Mouse (Mus musculus): ENCODE results near the gene Arf1. TPM values are rescaled to one million over a fixed set of nuclear protein-coding genes. Genes with fewer than 3 reads are reported as not detected.

Arf1 gene
- total RNA-seq (2014; fragmentation: Nextera tagmentation) (163 and 217 TPM in 2 replicates), total RNA-seq (2017) (282 and 284 TPM in 2 replicates)

DNA sequence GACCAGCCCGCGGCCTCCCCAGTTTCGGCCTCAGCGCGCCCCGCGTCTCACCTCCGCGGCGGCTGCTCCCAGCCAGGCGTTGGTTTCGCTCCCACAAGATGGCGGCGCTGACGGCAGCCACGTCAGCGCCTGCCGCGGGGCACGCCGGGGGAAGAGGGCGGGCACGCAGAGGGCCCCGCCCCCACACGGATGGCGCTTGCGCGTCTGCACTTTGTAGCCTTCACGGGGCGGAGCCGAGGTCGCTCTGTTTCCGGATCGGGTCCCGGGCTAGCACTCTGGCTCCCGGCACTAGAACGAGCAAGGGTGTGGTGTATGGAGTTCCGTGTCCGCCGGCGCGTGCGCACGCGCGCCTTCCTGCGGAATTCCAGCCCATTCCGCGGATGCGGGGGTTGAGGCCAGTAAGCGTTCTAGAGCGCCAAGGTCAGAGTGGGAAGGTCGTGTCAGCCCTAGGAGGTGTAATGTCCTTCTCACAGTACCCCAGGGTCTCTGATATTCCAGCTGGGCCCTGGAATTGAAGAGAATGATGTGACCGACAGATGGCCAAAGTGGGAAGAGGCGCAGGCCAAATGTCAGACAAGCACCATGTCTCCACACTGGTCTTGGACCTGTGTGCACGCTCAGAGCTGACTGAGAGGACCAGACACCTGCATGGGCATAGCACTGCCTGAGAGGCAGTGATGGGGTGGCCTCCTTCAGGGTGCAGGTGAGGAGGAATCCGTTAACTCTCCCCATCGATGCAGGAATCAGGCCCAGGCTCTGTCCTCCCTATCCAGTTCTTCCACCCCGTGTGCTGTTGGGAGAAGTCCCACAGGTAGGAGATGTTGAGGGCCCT, at the start of gene Arf1:
TSS of gene Arf1 (minus strand) at position 149 of the 832 bp plus-strand sequence.
- peak; percentile 87 for ATAC-seq (replicated peaks; ENCODE audit: low FRiP score, low TSS enrichment, poor library complexity, severe bottlenecking)

DNA sequence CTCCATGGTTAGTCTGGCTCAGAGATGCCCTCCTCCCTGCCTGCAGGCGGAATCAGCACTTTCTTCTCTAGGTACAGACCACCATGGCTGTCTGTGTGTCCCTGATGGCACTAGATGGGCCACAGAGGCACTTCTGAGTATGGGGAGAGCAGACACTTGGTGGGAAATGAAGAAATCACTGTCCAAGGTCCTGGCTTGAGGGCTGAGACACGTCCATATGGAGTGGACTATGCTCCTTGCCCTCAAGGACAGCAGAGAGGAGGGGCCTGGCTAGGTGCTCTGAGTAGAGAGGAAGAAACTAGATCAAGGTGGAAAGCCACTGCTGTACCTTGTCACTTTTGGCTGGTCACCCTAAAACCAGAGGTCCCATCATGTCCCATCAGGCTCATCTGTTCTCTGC, 48.8 kb upstream of the Arf1 start:
- ATAC-seq (replicated peaks; ENCODE audit: low FRiP score, low TSS enrichment, poor library complexity, severe bottlenecking), result no peak

DNA sequence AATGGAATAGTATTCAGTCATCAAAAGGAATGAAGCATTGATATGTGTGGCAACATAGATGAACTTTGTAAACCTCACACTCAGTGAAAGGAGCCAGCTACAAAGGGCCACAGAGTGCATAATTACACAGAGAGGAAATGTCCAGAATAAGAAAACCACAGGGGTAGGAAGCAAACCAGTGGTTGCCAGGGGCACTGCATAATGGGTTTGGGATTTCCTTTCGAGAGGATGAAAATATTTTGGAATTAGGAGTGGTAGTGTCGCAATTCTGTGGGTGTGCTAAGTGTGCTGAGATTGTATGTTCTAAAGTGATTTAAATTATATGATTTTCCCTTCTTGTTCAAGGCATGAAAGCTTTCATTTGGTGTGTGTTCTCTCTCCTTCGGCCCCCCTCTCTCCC, 46.1 kb upstream of the Arf1 start:
- no peak for ATAC-seq (replicated peaks; ENCODE audit: low FRiP score, low TSS enrichment, poor library complexity, severe bottlenecking)

DNA sequence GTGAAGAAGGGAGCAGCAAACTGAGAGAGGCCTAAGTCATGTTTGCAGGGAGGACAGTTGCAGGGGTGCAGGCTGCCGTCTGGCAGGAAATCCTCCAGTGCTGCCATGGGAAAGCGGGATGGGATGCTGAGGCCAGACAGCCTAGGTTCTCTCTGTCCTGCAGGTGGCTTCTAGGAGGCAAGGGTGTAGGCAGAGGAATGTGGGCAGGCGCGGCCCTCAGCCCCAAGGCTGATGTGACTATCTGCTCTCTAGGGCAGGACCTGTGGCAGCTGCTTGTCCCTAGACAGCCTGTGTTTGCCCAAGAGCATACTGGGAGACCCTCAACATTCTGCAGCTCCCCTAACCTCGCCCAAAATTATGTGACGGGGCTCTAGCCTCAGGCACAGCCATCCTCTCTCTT, 38.7 kb upstream of the Arf1 start:
- ATAC-seq (replicated peaks; ENCODE audit: low FRiP score, low TSS enrichment, poor library complexity, severe bottlenecking), result no peak

DNA sequence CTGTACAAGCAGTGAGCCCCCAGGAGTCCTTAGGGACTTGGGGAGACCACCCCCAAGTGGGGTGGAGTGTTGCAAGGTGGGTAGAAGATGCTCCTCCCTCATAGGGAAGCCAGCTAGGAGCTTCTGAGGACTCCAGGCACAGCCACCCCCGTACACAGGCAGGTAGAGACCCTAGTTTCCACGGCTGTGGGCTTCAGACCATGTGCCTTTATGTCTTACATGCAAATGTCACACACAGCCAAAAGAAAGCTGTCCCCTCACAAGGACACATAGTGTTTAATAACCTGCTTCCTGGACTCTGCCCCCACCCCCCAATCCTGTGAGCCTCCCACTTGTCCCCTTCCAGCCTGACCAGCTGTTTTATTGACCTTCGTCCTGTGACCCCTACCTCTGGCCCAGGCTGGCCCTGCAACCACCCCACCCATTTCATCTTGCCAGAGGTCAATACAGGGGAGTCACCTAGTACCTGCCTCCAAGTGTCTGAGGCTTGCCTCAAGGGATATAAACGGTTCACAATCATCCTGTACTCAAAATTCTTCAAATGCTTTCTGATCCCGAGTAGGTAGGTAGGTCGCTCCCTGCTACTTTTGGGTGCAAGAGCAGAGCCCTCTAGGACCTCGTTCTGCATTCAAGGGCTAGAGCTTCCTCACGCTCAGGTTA, 37.2 kb upstream of the Arf1 start:
- no peak for ATAC-seq (replicated peaks; ENCODE audit: low FRiP score, low TSS enrichment, poor library complexity, severe bottlenecking)

DNA sequence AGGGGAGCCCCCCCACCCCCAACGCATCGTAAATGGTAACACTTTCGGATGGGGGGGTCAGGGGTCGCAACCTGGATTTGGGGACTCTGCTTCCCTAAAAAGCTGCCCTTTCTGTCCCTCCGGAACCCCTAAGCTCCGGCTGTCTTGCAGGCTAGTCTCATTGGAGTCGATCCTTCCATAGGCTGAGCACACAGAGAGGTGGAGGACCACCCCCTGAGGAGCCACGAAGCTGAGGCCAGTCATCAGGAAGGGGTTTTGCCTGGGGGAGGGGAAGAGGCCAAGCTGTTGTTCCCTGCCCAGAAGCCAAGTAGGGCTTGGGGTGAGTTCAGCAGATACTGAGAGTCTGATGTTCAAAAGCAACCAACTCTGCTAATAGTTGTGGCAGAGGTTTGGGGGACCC, 36.5 kb upstream of the Arf1 start:
- no peak for ATAC-seq (replicated peaks; ENCODE audit: low FRiP score, low TSS enrichment, poor library complexity, severe bottlenecking)

DNA sequence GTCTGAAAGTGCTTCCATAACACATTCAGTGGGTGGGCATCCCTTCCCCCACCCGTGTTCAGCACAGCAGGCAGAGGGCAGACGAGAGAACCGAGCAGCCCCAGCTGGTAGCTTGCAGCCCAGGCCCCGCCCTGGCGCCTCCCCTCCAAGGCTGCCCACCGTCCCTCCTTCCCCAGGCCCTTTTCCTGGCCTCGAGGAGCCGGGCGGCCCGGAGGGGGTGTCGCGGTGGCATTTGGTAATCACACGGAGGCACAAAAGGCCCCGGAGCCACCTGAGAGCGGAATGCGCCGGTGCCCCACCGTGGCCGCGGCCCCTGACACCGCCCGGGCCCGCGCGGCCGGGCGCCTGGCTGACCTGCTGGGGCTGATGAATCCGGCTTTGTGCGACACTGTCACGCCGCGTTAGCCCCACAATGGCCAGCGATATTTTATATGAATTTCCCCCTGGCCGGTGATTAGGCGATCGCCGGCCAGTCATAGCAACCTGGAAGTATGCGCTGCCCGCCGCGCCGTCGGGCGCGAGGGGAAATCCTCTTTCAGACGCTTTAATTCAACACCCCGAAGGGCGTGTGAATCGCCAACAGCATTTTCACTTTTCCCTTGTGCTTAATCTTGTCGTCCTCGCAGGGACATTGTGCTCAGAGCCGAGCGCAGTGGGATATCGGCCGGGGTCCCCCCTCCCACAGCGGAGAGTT, 35.9 kb upstream of the Arf1 start:
- ATAC-seq (replicated peaks; ENCODE audit: low FRiP score, low TSS enrichment, poor library complexity, severe bottlenecking), result no peak

DNA sequence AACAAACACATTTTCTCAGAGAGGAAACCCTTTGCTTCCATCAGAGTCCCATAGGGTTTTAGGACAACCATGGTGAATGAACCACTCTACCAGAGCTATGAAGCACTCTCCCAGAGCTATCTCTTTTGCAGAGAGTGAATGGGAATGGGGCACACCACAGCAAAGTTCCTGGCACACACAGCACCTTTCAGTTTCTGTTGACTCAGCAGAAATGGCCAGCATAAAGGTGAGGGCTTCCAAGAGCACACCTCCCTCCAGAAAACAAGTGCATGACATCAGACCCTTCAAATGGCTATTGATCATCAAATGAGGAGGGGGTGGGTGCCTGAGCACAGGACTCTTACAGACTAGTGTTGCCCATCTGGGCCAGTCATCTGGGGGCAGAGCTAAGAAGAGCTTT, 34.2 kb upstream of the Arf1 start:
- ATAC-seq (replicated peaks; ENCODE audit: low FRiP score, low TSS enrichment, poor library complexity, severe bottlenecking), result no peak

DNA sequence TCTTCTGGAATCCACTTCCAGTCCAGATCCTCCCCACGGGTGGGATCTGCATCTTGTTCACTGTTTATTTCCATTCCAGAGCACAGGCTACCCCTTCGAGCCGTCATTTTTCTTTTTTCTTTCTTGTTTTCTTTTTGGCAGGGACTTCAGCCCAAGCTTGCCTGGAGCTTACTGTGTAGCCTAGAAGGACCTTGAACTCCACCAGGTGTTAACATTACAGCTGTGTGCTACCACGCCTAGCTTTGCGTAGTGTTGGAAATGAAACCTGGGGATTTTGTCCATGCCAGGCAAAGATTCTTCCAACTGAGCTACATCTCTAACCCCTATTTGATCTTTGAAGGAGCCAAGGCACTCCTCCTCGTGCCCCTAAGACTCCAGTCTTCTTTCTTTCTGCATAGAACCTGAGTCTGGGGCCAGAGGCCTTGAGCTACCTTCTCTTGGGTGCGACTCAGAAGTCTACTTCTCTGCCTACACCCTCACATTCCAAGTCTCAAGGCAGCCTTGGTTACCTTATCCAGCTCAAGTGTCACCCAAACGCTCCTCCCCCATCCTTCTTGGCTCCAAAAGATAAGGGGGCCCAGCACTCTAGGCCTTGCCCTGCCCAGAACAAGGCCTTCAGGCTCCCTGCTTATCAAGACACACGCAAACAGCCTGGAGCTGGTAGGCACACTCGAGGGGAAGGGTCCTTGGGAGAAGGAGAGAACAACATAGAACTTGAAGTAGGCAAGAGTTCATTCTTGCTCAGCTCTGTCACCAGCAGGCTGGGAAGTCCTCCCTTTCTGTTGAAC, 32.8 kb upstream of the Arf1 start:
- peak; percentile 96 for ATAC-seq (replicated peaks; ENCODE audit: low FRiP score, low TSS enrichment, poor library complexity, severe bottlenecking)

DNA sequence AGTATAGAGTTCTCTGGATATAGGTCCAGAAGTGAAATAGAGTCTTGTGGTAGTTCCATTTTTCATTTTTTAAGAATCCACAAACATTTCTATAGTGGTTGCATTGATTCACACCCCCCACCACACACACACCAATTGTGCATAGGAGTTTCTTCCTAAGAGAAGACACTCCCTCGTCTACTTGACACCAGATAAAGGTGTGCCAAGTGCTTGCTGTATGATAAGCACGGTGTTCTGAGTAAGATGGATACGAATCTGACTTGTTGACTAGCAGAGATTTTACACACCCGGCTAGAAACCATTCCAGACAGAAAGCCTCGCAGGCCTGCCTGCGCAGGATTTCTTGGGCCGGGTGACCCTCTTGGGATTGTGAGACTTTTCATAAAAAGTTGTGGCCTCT, 31.6 kb upstream of the Arf1 start:
- no peak for ATAC-seq (replicated peaks; ENCODE audit: low FRiP score, low TSS enrichment, poor library complexity, severe bottlenecking)

DNA sequence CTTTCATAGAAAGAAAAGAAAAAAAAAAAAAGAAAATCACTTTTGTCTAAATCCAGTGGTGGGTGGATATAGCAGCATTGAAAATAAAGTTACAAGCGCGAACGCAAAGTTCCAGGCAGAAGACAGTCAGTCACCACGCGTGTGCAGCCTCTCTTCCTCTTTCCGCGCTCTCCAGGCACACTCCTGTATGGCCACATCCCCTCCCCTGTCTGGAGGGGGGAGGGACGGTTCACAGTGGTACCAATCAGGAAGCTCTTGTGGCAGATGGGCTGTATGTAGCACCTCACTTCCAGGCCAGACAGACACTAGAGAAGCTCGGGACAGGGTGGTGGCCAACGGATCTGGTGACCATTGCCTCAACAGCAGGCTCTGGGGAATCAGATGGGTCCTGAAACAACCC, 20.0 kb upstream of the Arf1 start:
- ATAC-seq (replicated peaks; ENCODE audit: low FRiP score, low TSS enrichment, poor library complexity, severe bottlenecking), result no peak

DNA sequence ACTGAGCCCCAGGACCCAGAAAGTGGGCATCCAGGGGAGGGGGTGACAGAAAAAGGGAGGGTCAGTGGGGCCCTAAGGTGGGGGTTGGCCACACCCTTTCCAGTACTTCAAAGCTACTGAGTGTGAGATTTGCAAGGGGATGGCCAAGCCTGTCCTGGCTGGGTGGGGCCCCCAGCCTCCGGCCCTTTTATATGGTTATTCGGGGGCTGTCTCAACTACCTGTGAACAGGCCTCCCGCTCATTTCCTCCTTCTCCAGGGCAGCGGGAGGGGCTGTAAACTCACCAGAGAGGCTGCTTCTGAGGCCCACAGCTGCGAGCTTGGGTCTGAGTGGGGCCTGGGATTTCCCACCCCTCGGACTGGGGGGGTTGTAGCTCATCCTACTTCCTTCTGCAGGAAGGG, 15.8 kb upstream of the Arf1 start:
- no peak for ATAC-seq (replicated peaks; ENCODE audit: low FRiP score, low TSS enrichment, poor library complexity, severe bottlenecking)

DNA sequence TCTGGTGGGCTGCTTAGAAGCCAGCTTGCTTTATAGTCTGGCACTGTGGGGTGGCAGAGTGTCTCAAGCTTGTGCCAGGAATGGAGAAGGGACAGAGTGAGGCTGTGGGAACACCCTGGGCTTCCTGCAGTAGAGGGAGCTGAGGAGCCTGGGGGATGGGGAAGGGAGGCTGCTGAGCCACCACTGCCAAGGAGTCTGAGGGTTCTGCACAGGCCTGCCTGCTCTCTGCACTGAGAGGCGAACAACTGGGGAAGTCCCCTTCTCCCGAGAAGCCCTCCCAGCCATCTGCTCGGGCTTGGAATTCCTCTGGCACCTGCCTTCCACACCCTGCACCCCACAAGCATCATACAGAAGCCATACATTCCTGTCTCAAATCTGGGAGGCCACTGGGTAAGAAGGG, 13.8 kb upstream of the Arf1 start:
- ATAC-seq (replicated peaks; ENCODE audit: low FRiP score, low TSS enrichment, poor library complexity, severe bottlenecking), result no peak

DNA sequence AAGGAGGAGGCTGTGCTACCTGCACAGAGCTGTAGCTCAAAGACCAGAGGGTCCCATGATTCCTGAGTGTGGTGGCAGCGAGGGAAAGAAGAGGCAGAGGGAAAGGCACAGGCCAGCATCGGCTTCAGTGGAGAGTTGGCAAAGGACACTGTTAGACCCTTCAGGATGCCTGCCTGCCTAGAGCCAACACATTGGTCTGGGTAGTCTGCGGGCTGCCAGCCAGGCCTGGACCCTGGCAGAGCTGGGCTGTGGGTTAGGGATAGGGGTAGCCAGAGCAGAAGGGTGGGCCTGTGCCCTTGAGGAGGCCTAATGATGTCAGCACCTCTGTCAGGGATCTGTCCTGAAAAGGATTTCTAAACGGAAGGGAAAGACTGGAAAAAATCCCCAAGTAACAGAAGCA, 11.7 kb upstream of the Arf1 start:
- ATAC-seq (replicated peaks; ENCODE audit: low FRiP score, low TSS enrichment, poor library complexity, severe bottlenecking), result no peak

DNA sequence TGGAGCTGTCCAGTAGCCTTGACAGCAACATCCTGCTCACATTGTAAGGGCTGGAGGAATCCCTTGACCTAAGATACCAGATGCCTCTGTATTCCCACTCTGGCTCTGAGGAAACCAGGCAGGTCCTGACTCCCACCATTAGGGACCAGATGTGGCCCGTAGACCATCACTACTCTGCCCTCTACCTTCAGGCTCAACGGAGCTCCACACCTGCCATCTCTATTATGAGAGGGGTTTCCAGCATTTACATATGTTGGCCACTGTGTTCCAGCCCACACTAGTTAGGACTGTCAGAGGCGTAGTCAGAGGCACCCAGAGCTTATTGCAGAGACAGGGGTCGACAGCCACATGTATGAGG, 11.3 kb upstream of the Arf1 start:
- no peak for ATAC-seq (replicated peaks; ENCODE audit: low FRiP score, low TSS enrichment, poor library complexity, severe bottlenecking)

DNA sequence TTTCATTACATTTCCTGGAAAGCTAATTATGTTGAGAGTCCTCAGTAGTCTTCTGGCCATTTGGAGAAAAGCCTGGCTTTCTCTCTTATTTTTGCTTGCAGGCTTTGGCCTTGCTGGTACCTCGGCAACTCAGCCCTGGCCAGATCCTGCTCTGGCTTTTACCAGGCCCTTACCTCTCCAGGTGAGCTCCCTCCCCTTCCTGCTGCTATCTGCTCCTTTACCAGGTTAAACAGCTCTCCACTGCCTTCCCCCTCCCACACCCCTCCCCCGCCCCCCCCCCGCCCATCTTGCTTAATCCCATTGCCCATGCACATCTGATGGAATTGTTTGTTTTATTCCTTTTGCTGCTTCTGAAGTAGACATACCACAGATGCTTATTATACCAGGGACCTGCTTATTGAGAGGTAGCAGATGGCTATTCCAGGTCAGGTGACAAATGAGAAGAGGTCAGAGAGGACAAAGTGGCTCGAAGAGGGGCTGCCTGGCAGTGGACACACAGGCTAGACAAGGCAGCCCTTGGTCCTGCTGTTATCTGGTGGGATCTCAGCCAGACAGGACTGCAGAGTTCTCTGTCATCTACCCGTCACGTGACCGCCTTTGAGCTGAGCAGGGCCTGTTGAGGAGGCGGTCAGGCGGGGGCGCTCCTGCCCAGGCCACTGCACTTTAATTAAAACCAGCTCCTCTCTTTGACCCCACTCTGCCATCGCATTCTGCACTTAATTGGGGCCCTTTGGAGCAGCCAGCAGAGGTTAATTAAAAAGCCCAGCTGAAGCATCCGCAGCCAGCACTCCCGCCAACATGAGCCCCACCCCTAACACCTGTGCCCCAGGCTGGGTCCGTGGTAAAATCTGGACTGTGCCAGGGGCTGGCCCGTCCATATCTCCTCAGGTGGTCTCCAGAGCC, 10.7 kb upstream of the Arf1 start:
- ATAC-seq (replicated peaks; ENCODE audit: low FRiP score, low TSS enrichment, poor library complexity, severe bottlenecking), result peak; percentile 80

DNA sequence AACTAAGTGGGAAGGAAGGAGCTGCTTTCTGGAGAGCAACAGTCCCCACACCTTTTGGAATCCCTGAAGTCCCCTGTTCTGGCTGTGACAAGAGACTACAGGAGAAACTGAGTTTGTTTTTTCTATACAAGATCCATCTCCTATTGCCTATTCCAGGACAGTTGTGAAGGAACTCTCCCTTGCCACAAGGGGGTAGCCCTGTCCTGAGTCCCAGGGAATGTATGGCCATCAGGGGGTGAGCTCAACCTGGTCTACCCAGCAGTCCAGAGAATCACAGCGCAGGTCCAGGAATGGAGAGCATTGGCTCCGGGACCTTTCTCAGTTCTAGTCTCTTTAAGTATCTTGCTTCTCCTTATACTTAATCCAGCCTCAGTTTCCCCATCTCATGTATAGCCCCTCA, 4.7 kb upstream of the Arf1 start:
- ATAC-seq (replicated peaks; ENCODE audit: low FRiP score, low TSS enrichment, poor library complexity, severe bottlenecking), result no peak

DNA sequence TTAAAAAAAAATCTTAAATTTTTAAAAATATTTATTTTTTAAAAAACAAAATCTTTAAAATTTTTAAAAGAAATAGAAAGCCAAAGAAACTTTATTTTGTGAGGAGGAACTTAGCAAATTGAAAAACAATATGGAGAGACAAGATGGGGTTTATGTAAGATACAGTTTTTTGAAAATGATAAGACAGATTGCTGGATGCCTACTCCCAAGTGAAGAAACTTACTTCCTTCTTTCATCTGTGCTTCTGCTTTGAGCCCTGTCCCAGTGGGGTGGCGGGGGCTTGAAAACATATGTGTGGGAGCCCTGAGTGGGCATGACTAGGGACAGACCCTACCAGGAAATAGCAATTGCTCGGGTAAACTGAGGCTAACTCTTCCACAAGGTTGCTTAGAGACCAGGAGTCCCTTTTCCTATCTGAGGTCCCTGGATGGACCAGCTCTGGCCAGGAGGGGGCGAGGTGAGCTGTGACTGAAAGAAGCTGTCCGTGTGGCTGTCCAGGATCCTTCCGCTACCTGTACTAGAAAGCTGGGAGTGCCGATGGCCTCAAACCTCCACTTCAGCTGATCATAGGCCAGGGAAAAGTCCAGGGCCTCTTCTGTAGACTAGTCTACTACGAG, 2.2 kb upstream of the Arf1 start:
- ATAC-seq (replicated peaks; ENCODE audit: low FRiP score, low TSS enrichment, poor library complexity, severe bottlenecking), result peak; percentile 45; the same call in 1 of the 2 replicates

Data from megakaryocyte-erythroid progenitor cell, adult 5-6 weeks (primary cell).